Mouse (Mus musculus): Measurements from ENCODE around the gene Ccdc77.
"Not testable (repeated sequence)": the region's sequence is repeated elsewhere in the genome, so short reads cannot be mapped to it uniquely, and the experiment has no call there.

Gene Ccdc77

GRCm38 (mm10) chr6:120309787-120310186 is 54.4 kb downstream of the Ccdc77 start:
- no peak for DNase-seq (ENCODE audit: low spot score)

- no peak for DNase-seq (ENCODE audit: low spot score)
Measured at GRCm38 (mm10) chr6:120309338-120309737, 54.8 kb downstream of the Ccdc77 start.

- no peak for DNase-seq (ENCODE audit: low spot score)
Measured at GRCm38 (mm10) chr6:120306859-120307594, 57.1 kb downstream of the Ccdc77 start.

- peak; percentile 16 for DNase-seq (ENCODE audit: low spot score)
Measured at GRCm38 (mm10) chr6:120302755-120303316, 61.3 kb downstream of the Ccdc77 start.

GRCm38 (mm10) chr6:120301137-120301536 is 63.0 kb downstream of the Ccdc77 start:
- peak; percentile 61 for DNase-seq (ENCODE audit: low spot score)

GRCm38 (mm10) chr6:120296589-120296988 is 67.6 kb downstream of the Ccdc77 start:
- DNase-seq (ENCODE audit: low spot score) = not testable (repeated sequence)

- no peak for DNase-seq (ENCODE audit: low spot score)
Measured at GRCm38 (mm10) chr6:120294785-120295133, 69.4 kb downstream of the Ccdc77 start.

GRCm38 (mm10) chr6:120294056-120294784 is 70.0 kb downstream of the Ccdc77 start, which contains the start of the genes D330020A13Rik and B4galnt3:
TSS of gene D330020A13Rik (plus strand) at chr6:120294364.
TSS of gene B4galnt3 (minus strand) at chr6:120294559.
- no peak for DNase-seq (ENCODE audit: low spot score)

- peak; percentile 40 for DNase-seq (ENCODE audit: low spot score)
Measured at GRCm38 (mm10) chr6:120291396-120292009, 72.7 kb downstream of the Ccdc77 start.

GRCm38 (mm10) chr6:120289430-120289829 is 74.7 kb downstream of the Ccdc77 start:
- no peak for DNase-seq (ENCODE audit: low spot score)

- no peak for DNase-seq (ENCODE audit: low spot score)
Measured at GRCm38 (mm10) chr6:120288541-120288940, 75.6 kb downstream of the Ccdc77 start.

- no peak for DNase-seq (ENCODE audit: low spot score)
Measured at GRCm38 (mm10) chr6:120287279-120287678, 76.9 kb downstream of the Ccdc77 start.

GRCm38 (mm10) chr6:120276874-120277449 is 87.2 kb downstream of the Ccdc77 start:
- no peak for DNase-seq (ENCODE audit: low spot score)

GRCm38 (mm10) chr6:120275301-120275700 is 88.9 kb downstream of the Ccdc77 start:
- DNase-seq (ENCODE audit: low spot score) = peak; percentile 10

GRCm38 (mm10) chr6:120274887-120275286 is 89.3 kb downstream of the Ccdc77 start:
- no peak for DNase-seq (ENCODE audit: low spot score)
